Mouse (Mus musculus) hematopoietic stem cell, adult 5-6 weeks (primary cell): ENCODE data around the gene Lgi1. TPM values are rescaled to one million over a fixed set of nuclear protein-coding genes. Genes with fewer than 3 reads are reported as not detected.
A peak's percentile ranks its signal among the peaks of the same experiment; 100 is the strongest.

Experiments
- ATAC-seq, 2 experiments: fragments of 125-278 bp in 1 of 2; replicated peaks in 1 of 2; 2 replicates each; pipeline ENCODE4 v1.8.0; 2016 to 2017; ENCODE audit warnings: inconsistent platforms in 2 of 2, mild to moderate bottlenecking in 2 of 2, moderate number of reproducible peaks in 2 of 2, low read depth in 1 of 2, moderate TSS enrichment in 1 of 2; ENCODE audit not compliant: low FRiP score in 2 of 2, poor library complexity in 2 of 2, severe bottlenecking in 2 of 2, insufficient read depth in 1 of 2, low TSS enrichment in 1 of 2
- total RNA-seq: library from RNA; stranded (forward); fragments of 172-1452, 232-1000 nt; gene quantifications from 2 replicates; pipeline ENCODE4 v1.2.3, GENCODE M21; 2017

Lgi1 gene
- total RNA-seq, 1 experiment from 2014 or later = not detected

- ATAC-seq = peak in 1 of 2 experiments; percentile 56; a peak in 1 of 4 replicates
Measured at GRCm38 (mm10) chr19:38253796-38254195, 10.5 kb upstream of the Lgi1 start.

GRCm38 (mm10) chr19:38258651-38259065 is 5.7 kb upstream of the Lgi1 start:
- ATAC-seq = no peak

- no peak for ATAC-seq
Measured at GRCm38 (mm10) chr19:38259436-38259835, 4.9 kb upstream of the Lgi1 start.

- no peak for ATAC-seq
Measured at GRCm38 (mm10) chr19:38260346-38260745, 4.0 kb upstream of the Lgi1 start.

GRCm38 (mm10) chr19:38261351-38261750 is 3.0 kb upstream of the Lgi1 start:
- no peak for ATAC-seq

GRCm38 (mm10) chr19:38263829-38264504 is 369 bp upstream of the Lgi1 start:
- no peak for ATAC-seq

GRCm38 (mm10) chr19:38265767-38266166 is 1.4 kb downstream of the Lgi1 start:
- no peak for ATAC-seq

GRCm38 (mm10) chr19:38267469-38267868 is 3.1 kb downstream of the Lgi1 start:
- ATAC-seq = no peak

GRCm38 (mm10) chr19:38271071-38271470 is 6.7 kb downstream of the Lgi1 start:
- ATAC-seq = 0 out of 4 replicates have a peak, but pooled peaks of 1 of the 2 experiments have one; percentile 25

GRCm38 (mm10) chr19:38273820-38274219 is 9.5 kb downstream of the Lgi1 start:
- ATAC-seq = no peak

- no peak for ATAC-seq
Measured at GRCm38 (mm10) chr19:38274747-38275421, 10.5 kb downstream of the Lgi1 start.

- ATAC-seq = no peak
Measured at GRCm38 (mm10) chr19:38276226-38276625, 11.9 kb downstream of the Lgi1 start.

- ATAC-seq = no peak
Measured at GRCm38 (mm10) chr19:38280242-38280641, 15.9 kb downstream of the Lgi1 start.

- ATAC-seq = no peak
Measured at GRCm38 (mm10) chr19:38282407-38282806, 18.1 kb downstream of the Lgi1 start.

- ATAC-seq = no peak
Measured at GRCm38 (mm10) chr19:38288556-38288955, 24.2 kb downstream of the Lgi1 start.

GRCm38 (mm10) chr19:38291432-38291831 is 27.1 kb downstream of the Lgi1 start:
- ATAC-seq = no peak

GRCm38 (mm10) chr19:38298018-38298626 is 33.8 kb downstream of the Lgi1 start:
- no peak for ATAC-seq

GRCm38 (mm10) chr19:38308116-38308515 is 43.8 kb downstream of the Lgi1 start:
- no peak for ATAC-seq
